Mouse (Mus musculus): ENCODE measurements at regions not wholly inside any gene's neighbourhood (a gene's known extent, or its start where the extent isn't known, plus 50 kb on each side); places are given as distances from the start of the nearest gene placed in this dataset.

DNA sequence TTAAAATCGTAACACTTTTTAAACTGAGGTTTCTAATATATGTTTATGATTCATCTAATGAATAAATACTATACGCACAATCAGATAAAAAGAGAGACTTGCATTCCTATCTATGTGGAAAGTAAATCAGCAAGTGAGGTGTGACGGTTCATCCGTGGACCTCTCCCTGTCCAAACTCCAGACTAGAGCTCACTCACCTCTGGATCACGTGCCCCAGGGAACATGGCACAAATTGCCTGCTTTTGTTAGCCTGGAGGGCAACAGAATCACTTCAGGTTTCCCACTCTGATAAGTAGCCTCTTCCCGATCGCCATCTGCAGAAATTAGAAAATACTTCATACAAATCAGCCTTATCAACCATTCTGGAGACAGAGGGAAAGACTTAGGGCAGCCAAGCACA, 206.7 kb downstream of the Skap2 start:
- H3K9me3 ChIP-seq (replicated peaks), result no peaks in the 10 kb centered on the region
- H3K27ac ChIP-seq, result no peak overlapping the region
- H3K9ac ChIP-seq, result no peak overlapping the region
- no peak overlapping the region for H3K4me3 ChIP-seq
- no peaks in the 10 kb centered on the region for H3K27me3 ChIP-seq (replicated peaks)
- ATAC-seq, result no peak
- no peaks in the 10 kb centered on the region for H3K36me3 ChIP-seq
- no peak overlapping the region for H3K4me2 ChIP-seq
- H3K4me1 ChIP-seq, result no peaks in the 10 kb centered on the region
- 74% methylated on average over 7 of the region's 7 CpGs for WGBS (ENCODE audit: insufficient replicate concordance)
